Mouse (Mus musculus): ENCODE measurements around the gene Acsm1. TPM values are rescaled to one million over a fixed set of nuclear protein-coding genes. Genes with fewer than 3 reads are reported as not detected.
"Not testable (repeated sequence)": the region's sequence is repeated elsewhere in the genome, so short reads cannot be mapped to it uniquely, and the experiment has no call there.

Acsm1 gene
- polyA plus RNA-seq (2016; fragmentation: Nextera tagmentation; extraction: Ambion mirVana) = not detected in 2 replicates

DNA sequence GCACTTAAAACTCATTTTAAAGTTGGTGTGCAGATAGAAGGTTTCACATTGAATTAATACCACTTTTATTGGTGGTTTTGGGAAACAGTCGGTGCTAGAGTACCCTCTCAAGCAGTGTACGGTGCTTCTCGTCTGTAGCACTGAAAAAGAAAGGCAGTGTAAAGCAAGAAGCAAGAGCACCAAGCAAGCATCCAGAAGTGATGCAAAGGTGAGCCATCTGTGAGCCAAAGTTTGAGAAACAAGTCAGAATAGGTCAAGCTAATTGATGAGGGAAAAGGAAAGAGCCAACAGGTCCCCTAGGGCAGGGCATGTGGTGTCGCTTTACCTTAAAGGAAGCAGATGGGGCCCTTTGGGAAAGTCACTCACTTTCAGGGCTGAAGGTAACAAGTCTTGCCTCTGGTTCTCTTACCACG is at the start of gene Acsm1:
Gene Acsm1 (plus strand): TSS at position 363 of the 413 bp plus-strand sequence.
- WGBS = 82% methylated on average over 5 of the region's 5 CpGs
- H3K9me3 ChIP-seq = no peaks in the 10 kb centered on the region
- H3K4me3 ChIP-seq = no peak within 1 kb of the TSS
- no peak within 1 kb of the TSS for H3K27ac ChIP-seq (replicated peaks)
- no peaks in the 10 kb centered on the region for H3K4me1 ChIP-seq
- no peak for DNase-seq (ENCODE audit: low spot score)
- H3K36me3 ChIP-seq (replicated peaks) = no peaks in the 10 kb centered on the region
- H3K27me3 ChIP-seq (replicated peaks; ENCODE audit: low read depth, poor library complexity, severe bottlenecking) = no peaks in the 10 kb centered on the region

DNA sequence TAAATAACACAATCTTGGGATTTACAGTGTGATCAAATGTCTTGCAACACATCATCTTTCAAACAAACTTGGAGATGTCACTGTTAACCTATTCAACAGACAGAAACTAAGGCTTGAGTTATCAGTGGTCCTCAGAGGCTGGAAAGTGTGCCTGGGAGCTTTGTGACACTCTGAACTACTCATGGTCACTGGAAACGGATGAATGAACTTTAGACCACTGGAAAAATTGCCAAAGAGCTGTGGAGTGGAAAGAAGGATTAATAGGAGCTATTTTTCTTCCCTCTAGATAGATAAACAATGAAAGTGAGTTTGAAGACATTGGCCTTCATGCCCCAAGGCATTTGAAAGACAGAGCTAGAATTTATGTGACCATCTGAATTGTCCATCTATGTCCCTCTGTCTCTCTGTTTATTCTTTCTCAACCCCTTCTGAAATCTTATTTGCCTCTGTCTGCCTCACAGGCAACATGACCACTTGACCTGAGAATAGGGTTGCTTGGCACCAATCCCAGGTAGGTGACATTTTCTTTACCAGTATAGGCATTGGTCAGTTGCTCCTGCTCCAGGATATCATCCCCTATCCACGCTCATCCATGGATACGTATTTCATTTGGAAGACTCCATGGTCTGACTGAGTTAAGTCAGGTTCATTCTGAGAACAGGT is 46.9 kb upstream of the Acsm1 start:
- Histone ChIP-seq H3K4me1 (no peaks in the 10 kb centered on the region), H3K4me3 (no peak overlapping the region), H3K36me3 (replicated peaks) (no peaks in the 10 kb centered on the region), H3K27ac (replicated peaks) (no peak overlapping the region), H3K9me3 (no peaks in the 10 kb centered on the region), H3K27me3 (replicated peaks; ENCODE audit: low read depth, poor library complexity, severe bottlenecking) (no peaks in the 10 kb centered on the region)
- no peak for DNase-seq (ENCODE audit: low spot score)
- 82% methylated on average over 3 of the region's 3 CpGs for WGBS

GRCm38 (mm10) chr7:119560452-119560835 is 46.4 kb upstream of the Acsm1 start:
- Histone ChIP-seq H3K27me3 (replicated peaks; ENCODE audit: low read depth, poor library complexity, severe bottlenecking) (no peaks in the 10 kb centered on the region), H3K4me3 (no peak overlapping the region), H3K4me1 (no peaks in the 10 kb centered on the region), H3K27ac (replicated peaks) (no peak overlapping the region), H3K36me3 (replicated peaks) (no peaks in the 10 kb centered on the region), H3K9me3 (no peaks in the 10 kb centered on the region)
- 83% methylated on average over 3 of the region's 3 CpGs for WGBS
- no peak for DNase-seq (ENCODE audit: low spot score)

GRCm38 (mm10) chr7:119561441-119561840 is 45.4 kb upstream of the Acsm1 start:
- DNase-seq (ENCODE audit: low spot score) = no peak
- Histone ChIP-seq H3K27me3 (replicated peaks; ENCODE audit: low read depth, poor library complexity, severe bottlenecking) (no peaks in the 10 kb centered on the region), H3K9me3 (no peaks in the 10 kb centered on the region), H3K4me3 (no peak overlapping the region), H3K36me3 (replicated peaks) (no peaks in the 10 kb centered on the region), H3K4me1 (no peaks in the 10 kb centered on the region), H3K27ac (replicated peaks) (no peak overlapping the region)
- WGBS = 57% methylated on average over 4 of the region's 4 CpGs

DNA sequence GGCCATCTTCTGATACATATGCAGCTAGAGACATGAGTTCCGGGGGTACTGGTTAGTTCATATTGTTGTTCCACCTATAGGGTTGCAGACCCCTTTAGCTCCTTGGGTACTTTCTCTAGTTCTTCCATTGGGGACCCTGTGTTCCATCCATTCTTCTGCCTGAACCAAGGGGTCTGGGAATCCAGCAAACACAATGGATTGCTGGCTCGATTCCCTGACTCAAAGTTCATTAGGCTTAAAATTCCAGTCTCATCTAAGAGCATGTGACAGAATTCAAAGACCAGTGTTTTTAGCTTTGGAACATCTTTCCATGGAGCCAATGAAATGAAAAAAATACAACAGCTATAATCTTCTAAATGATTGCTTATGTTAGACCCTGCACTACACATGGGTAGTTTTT is 44.4 kb upstream of the Acsm1 start:
- not testable (repeated sequence) for DNase-seq (ENCODE audit: low spot score); H3K4me1 ChIP-seq; H3K27ac ChIP-seq (replicated peaks); H3K4me3 ChIP-seq; H3K27me3 ChIP-seq (replicated peaks; ENCODE audit: low read depth, poor library complexity, severe bottlenecking); H3K36me3 ChIP-seq (replicated peaks); H3K9me3 ChIP-seq
- WGBS = 85% methylated on average over 2 of the region's 2 CpGs

GRCm38 (mm10) chr7:119594530-119595107 is 12.2 kb upstream of the Acsm1 start:
- H3K27ac ChIP-seq (replicated peaks) = no peak overlapping the region
- DNase-seq (ENCODE audit: low spot score) = no peak
- WGBS = 81% methylated on average over 3 of the region's 3 CpGs
- no peaks in the 10 kb centered on the region for H3K9me3 ChIP-seq
- no peaks in the 10 kb centered on the region for H3K4me1 ChIP-seq
- H3K36me3 ChIP-seq (replicated peaks) = no peaks in the 10 kb centered on the region
- H3K27me3 ChIP-seq (replicated peaks; ENCODE audit: low read depth, poor library complexity, severe bottlenecking) = no peaks in the 10 kb centered on the region
- no peak overlapping the region for H3K4me3 ChIP-seq

DNA sequence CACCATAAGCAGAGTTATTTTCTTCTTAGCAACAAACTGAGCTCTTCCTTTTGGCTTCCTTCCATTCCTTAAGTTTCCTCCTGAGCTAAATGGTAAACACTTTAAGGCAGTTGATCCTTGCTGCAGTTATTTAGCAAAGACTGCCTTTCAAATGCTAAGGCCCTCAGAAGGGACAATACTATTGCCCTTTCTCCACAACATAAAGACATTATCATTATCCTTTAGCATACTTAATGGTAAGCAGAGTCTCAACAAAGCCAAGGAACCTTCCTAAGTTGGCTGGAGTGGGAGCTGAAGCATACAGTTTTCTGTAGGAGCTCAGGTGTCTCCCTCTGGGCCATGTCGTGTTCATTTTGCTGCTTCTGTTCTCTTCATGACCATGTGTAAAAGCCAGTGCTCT is 11.5 kb upstream of the Acsm1 start:
- 27% methylated on average over 1 of the region's 1 CpGs for WGBS

DNA sequence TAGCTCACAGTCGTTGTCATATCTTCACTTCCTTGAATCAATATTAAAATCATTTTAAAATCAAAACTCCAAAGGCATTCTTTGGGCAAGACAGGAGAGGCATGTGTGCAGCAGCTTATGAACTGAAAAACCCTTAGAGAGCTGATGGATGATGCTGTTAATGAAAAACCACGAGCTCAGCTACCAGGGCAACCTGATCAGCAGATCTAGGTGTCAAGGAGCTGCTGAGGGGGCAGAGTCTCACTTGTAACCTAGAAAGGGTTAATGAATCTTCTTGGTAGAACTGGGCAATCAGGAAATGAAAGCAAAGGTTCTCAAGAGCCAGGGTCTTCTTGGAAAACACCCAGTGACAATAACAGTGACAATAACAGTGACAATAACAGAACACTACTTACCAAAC is 10.3 kb upstream of the Acsm1 start:
- H3K9me3 ChIP-seq = no peaks in the 10 kb centered on the region
- DNase-seq (ENCODE audit: low spot score) = no peak
- no peaks in the 10 kb centered on the region for H3K4me1 ChIP-seq
- H3K27ac ChIP-seq (replicated peaks) = no peak overlapping the region
- H3K4me3 ChIP-seq = no peak overlapping the region
- 74% methylated on average over 2 of the region's 2 CpGs for WGBS
- no peaks in the 10 kb centered on the region for H3K36me3 ChIP-seq (replicated peaks)
- no peaks in the 10 kb centered on the region for H3K27me3 ChIP-seq (replicated peaks; ENCODE audit: low read depth, poor library complexity, severe bottlenecking)

More for the DNA sequence above, 11.5 kb upstream of the Acsm1 start:
- Histone ChIP-seq H3K27me3 (replicated peaks; ENCODE audit: low read depth, poor library complexity, severe bottlenecking) (no peaks in the 10 kb centered on the region), H3K4me1 (no peaks in the 10 kb centered on the region), H3K9me3 (no peaks in the 10 kb centered on the region), H3K36me3 (replicated peaks) (no peaks in the 10 kb centered on the region), H3K27ac (replicated peaks) (no peak overlapping the region), H3K4me3 (no peak overlapping the region)
- no peak for DNase-seq (ENCODE audit: low spot score)

- no peak for DNase-seq (ENCODE audit: low spot score)
- H3K4me3 ChIP-seq = no peak overlapping the region
- WGBS = 90% methylated on average over 2 of the region's 2 CpGs
- no peaks in the 10 kb centered on the region for H3K4me1 ChIP-seq
- no peaks in the 10 kb centered on the region for H3K9me3 ChIP-seq
- H3K36me3 ChIP-seq (replicated peaks) = no peaks in the 10 kb centered on the region
- H3K27me3 ChIP-seq (replicated peaks; ENCODE audit: low read depth, poor library complexity, severe bottlenecking) = no peaks in the 10 kb centered on the region
- no peak overlapping the region for H3K27ac ChIP-seq (replicated peaks)
These were observed 5.5 kb upstream of the Acsm1 start for GRCm38 (mm10) chr7:119601195-119601953.

- Histone ChIP-seq H3K4me3 (no peak overlapping the region), H3K27me3 (replicated peaks; ENCODE audit: low read depth, poor library complexity, severe bottlenecking) (no peaks in the 10 kb centered on the region), H3K4me1 (no peaks in the 10 kb centered on the region), H3K27ac (replicated peaks) (no peak overlapping the region), H3K36me3 (replicated peaks) (no peaks in the 10 kb centered on the region), H3K9me3 (no peaks in the 10 kb centered on the region)
- 78% methylated on average over 1 of the region's 1 CpGs for whole genome bisulfite sequencing
- no peak for DNase-seq (ENCODE audit: low spot score)
These were observed 4.9 kb upstream of the Acsm1 start for GRCm38 (mm10) chr7:119601954-119602317.

- H3K4me1 ChIP-seq = no peaks in the 10 kb centered on the region
- H3K9me3 ChIP-seq = no peaks in the 10 kb centered on the region
- DNase-seq (ENCODE audit: low spot score) = no peak
- no peaks in the 10 kb centered on the region for H3K36me3 ChIP-seq (replicated peaks)
- 80% methylated on average over 2 of the region's 2 CpGs for WGBS
- no peak overlapping the region for H3K27ac ChIP-seq (replicated peaks)
- no peak overlapping the region for H3K4me3 ChIP-seq
- no peaks in the 10 kb centered on the region for H3K27me3 ChIP-seq (replicated peaks; ENCODE audit: low read depth, poor library complexity, severe bottlenecking)
These were observed 1.8 kb upstream of the Acsm1 start for GRCm38 (mm10) chr7:119604903-119605483.

DNA sequence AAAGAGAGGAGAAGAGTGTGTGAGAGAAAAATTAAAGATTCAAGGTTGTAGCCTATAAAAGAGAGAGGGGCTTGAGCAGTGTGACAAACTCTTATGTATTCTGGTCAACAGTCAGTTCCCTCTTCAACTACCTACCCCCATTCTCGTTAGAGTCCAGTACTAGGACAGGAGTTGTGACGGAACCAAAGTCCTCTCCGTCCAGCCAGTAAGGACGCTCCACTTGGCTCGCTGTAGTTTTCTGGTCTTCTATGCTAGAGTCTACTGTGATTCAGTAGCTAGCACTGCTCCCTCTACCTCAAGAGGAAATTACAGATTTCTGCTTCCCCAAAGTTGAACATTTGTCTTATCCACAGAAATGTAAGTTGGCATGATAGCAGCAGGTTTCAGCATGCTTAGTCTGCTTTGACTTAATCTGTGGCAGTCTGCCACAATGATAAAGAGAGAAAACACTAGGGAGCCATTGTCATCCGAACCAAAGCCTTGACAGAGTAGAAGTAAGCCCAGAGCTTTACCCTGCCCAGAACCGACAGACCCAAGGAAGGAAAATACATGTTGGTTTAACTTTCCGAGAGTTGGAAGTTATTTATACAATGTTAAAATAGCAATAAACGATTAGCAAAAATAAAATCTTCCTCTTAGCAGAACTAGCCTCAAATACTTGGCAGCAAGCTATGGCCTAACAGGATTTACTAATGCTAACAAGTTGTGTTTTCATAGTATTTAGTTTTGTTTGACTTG is 731 bp upstream of the Acsm1 start:
- no peak for DNase-seq (ENCODE audit: low spot score)
- 80% methylated on average over 9 of the region's 9 CpGs for WGBS
- Histone ChIP-seq H3K36me3 (replicated peaks) (no peaks in the 10 kb centered on the region), H3K27ac (replicated peaks) (no peak overlapping the region), H3K27me3 (replicated peaks; ENCODE audit: low read depth, poor library complexity, severe bottlenecking) (no peaks in the 10 kb centered on the region), H3K4me1 (no peaks in the 10 kb centered on the region), H3K4me3 (no peak overlapping the region), H3K9me3 (no peaks in the 10 kb centered on the region)
